Mouse (Mus musculus) Muller cell, postnatal 12 days (primary cell): ENCODE data around the gene Extl1.

Experiments used
- DNase-seq: peaks from one replicate; pipeline ENCODE4 v3.0.0-alpha.2; 2015; ENCODE audit errors: inconsistent ontology term

The Extl1 gene

DNA sequence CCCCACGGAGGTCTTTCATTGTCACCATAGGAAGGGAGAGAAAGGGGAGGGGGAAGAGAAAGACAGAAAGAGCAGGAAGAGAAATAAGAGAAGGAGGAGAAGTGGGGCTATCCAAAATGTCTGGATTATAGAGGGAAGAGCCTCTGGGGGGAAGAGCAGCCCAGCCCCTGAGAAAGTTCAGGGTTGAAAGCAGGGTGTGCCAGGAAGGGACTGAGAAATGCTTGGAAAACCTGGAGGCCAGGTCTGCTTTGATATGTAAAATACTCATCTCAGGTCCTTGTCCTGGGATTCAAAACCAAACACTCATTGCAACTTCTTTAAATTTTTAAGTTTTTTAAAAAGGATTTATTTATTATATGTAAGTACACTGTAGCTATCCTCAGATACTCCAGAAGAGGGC, 8.0 kb upstream of the Extl1 start:
- no peak for DNase-seq

DNA sequence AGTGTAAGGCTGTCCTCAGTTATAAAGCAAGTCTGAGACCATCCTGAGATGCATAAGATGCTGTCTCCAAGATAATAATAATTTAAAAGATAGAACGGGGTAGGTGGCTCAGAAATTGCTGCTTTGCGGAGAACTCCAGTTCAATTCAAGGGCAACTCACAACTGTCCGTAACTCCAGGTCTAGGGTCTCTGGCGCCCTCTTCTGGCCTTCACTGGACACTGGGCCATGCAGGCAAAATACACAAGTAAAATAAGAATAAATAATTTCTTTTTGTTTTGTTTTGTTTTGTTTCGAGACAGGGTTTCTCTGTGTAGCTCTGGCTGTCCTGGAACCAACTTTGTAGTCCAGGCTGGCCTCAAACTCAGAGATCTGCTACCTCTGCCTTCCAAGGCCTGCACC, 4.7 kb upstream of the Extl1 start:
- peak; percentile 34 for DNase-seq

DNA sequence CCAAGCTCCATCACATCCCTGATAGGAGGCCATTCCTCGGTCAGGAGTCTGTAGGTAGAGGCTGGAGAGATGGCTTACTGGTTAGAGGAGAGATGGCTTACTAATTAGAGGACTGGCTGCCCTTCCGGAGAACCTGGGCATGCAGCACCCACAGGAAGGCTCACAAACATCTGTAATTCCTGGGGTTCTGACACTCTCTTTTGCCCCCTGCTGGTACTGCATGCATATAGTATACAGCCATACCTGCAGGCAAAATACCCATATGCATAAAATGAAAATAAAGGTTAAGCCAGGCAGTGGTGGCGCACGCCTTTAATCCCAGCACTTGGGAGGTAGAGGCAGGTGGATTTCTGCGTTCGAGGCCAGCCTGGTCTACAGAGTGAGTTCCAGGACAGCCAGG, 3.6 kb upstream of the Extl1 start:
- no peak for DNase-seq

DNA sequence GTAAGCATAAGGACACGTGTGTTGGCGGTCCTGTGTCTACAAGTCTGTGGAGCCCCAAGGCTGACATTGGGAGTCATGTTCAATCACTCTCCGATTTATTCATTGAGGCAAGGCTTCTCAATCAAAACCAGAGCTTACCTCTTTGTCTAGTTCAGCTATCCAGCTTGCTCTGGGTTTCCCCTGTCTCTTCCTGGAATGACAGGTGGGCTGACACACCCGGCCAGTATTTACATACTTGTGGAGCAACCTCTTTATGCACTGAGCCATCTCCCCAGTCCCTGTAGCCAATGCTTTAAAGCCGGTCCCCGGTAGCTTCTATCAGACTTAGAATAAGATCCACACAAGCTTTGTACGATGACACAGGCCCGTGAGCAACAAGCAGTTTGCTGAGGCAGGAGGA, 4.1 kb downstream of the Extl1 start:
- DNase-seq, result no peak

DNA sequence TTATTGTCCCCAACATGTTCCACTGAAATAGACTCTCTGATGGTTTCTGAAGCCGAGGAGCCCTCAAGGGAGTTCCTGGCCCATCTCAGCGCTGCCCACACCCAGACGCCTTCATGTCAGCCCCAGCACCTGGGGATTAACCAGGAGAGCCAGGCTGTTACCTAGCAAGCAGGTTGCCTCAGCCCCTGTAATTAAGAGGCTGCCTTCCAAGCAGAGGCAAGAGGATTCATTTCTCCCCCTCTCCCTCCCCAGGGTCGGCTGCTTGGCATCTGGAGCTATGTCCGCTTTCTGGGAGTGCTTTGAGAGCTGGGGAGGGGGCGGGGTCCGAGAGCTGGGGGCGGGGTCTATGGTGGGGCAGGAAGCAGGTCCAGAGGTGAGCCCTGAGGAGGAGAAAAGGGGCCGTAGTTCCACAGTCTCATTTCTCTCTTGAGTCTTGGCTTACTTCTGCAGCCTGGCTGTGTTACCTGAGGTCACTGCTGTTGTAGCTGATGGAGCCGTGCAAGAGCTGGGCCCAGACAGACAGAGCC, 5.5 kb downstream of the Extl1 start:
- DNase-seq, result no peak

DNA sequence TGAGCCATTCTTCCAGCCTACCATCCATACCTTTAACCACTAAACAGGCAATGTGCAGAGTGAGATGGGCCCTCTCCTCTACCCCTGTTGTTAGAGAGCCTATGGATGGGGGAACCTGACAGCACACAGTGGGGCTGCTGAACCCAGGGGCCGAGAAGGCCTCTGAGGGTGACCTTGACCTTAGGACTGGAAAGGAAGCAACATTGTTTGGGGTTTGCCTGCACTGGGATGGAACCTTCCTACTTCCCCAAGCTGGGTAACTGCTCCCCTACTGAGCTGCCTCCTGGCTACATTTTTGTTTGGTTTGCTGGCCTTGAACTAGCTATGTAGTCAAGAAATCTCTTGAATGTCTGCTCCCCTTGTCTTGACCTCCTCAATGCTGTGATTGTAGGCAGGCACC, 9.3 kb downstream of the Extl1 start:
- DNase-seq, result no peak

DNA sequence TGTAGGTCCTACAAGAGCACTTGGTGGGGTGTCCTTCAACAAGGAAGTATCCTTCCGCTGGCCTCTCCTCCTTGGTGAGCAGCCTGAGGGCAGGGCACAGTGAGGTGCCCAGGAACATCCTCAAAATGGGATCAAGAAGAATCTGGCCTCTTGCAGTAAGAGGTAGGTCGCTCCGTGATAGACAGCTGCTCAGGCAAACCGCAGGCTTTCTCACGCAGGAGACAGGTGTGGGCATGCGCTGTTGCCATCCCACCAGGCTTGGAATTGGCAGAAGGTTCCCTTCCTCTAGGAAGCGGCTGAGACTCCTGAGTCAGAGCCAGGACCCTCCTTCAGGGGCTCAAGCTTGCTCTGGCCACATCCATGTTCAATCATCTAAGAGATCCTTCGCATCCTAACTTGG, 10.4 kb downstream of the Extl1 start:
- no peak for DNase-seq

DNA sequence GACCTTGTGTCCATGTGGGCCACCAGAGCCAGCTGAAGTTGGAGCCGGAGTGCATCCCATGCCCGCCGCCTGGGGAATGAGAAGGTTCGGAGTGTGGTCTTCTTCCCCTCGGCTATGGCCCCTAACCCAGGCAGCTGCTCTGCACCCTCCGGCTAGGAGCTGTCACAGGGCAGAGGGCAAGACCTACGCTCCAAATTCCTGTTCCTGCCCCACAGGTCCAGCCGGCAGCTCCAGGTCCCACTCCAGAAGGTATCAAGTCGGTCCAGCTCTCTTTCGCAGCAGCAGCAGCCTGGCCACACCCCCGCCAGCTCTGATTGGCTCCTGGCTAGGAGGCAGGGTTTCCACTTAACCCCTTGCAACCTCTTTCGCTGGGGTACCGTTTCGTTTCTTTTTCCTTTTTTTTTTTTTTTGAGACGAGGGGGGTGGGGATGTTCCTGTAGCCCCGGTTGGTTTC, 11.3 kb downstream of the Extl1 start:
- DNase-seq, result peak; percentile 80

DNA sequence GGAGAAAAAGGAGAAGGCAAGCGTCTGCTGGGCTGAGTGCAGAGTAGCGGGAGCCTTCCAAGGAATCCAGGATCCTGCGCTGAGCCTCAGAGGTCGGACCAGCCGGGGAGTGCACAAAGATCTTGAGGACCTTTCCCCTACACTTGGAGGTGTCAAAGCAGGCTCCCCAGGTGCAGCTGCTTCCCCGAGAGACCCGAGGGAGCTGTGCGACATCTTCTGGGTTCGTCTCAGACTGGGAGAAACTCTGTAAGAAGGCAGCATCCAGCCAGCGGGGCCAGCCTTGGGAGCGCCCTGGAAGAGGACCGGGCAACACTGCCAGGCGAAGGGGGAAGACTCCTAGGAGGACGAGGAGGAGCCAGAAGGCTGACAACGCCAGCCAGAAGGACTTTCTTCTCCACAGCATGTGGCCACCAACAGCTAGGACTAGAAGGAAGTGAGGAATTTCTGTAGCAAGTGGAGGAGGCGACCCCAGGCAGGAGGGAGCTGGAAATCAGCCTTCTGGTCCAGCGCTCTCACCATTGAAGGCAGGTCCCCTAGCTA, 12.3 kb downstream of the Extl1 start:
- DNase-seq, result no peak

DNA sequence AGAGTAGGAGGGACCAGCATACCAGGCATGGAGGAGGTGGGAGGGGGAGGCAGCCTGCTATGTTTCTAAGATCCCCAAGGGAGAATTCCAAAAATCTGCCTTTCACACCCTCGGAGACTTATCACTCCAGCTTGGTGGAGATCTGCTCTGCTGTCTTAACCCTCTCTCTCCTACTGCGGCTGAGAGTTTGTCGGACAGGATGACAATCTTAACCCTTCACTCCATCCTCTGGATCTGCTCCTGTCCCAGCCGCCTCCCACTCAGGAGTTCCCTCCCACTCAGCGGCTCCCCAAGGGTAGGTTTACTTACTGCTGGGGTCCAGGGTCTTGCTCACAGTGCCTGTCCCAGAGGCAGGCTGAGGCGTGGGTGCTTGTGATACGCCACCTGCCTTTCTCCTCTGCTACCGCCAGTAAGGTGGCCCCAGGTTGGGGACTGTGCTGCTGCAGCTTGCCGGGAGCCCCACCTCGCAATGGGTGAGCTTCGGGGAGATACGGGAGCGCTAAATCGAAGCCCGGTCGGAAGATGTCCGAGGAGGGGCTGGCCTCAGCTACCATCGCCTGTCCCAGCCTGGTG, 12.9 kb downstream of the Extl1 start:
- no peak for DNase-seq

DNA sequence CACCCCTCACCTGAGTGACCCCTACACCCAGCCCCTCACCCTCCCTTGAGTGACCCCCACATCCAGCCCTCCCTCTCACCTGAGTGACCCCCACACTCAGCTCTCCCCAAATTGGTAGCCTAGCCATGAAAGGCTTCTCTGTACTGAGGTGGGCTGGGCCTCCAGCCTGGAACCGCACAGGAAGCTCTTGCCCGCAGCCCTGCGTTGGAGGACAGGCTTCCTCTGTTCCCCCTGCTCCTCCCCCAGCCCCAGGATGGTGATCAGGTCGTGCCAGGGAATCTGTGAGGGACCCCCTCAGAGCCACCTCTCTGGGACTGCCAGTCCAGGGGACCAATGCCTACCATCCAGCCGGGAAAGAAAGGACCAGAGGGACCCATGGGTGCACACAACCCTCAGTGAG, 18.4 kb downstream of the Extl1 start:
- DNase-seq, result no peak

DNA sequence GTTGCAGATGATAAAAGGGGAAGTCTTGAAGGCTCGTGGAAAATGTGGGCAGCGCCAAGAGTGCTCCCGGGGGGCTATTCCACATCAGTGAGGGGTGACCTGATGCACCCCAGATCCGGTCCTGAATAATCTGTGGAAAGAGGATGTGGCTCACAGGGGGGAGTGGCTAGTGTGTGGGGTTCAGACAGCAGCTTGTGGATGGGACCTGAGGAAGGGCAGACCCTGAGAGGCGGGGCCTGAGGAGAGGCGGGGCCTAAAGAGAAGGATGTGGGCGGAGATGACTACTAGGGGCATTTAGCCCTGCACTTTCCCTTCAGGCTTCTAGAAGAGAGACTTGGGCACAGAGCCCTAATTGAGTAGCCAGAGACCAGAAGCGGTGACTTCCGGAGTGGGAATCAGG, 21.1 kb downstream of the Extl1 start:
- DNase-seq, result no peak

DNA sequence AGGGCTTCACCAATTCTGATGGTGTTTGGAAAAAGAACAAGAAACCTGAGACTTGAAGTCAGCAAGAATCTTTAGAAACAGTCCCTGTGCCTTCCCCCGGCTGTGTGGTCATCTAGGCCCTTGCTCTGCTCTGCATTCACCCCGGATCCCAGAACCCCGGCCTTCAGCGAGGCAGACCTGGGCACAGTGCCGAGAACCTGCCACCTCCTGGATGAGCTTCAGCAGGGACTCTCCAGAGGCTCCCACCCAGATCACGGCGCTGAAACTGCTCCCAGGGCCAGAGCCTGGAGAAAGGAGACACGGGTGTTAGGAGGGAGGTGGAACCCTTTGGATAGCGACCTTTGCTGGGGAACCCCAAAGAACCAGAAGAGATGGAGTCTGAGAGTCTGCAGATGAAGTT, 21.5 kb downstream of the Extl1 start:
- DNase-seq, result no peak

DNA sequence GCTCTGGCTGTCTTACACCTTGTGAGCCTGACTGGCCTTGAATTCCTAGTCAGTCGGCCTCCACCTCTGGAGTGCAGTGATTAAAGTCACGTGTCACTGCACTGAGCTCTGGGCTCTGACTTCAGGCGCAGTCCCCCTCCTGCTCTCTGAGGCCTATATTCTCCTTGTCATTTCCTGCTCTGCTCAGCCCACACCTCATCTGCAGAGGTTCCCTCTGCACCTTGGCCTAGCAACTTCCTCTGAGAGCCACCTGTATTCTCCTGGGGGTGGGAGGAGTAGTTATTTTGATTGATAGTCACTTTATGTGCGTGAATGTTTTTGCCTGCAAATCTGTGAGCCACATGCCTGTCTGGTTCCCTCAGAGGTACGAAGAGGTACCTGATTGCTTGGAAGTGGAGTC, 22.4 kb downstream of the Extl1 start:
- DNase-seq, result no peak

DNA sequence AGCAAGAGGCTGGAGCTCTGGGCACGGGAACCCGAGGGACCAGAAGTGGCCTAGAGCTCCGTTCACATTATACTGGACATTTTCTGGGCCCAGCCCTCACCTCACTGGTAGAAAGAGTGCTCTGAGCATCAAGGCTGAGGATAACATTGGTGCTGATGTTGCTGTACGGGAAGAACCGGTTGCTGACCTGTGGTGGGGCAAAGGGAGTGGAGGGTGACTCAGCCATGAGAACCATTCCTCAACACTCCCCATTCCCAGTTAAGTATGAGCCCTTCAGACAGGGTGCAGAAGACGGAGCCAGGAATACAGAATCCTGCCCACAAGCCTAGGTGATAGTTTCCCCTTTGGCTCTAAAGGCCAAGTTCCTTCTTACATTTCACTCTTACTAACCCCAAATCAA, 24.0 kb downstream of the Extl1 start:
- no peak for DNase-seq

DNA sequence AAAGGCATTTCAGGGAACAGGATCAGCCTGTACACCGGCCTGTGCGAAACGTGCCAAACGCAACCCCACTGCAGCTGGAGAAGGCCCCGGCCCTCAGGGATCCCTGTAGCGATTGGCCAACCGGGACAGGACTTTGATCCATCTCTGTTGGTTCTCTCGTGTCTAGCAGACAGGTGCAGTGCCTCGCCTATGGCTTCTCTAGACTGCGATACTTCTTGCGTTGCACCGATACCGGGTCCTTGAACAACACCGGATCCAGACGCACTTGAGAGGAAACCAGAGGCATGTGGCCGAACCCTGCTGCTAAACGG, 26.2 kb downstream of the Extl1 start:
- no peak for DNase-seq

DNA sequence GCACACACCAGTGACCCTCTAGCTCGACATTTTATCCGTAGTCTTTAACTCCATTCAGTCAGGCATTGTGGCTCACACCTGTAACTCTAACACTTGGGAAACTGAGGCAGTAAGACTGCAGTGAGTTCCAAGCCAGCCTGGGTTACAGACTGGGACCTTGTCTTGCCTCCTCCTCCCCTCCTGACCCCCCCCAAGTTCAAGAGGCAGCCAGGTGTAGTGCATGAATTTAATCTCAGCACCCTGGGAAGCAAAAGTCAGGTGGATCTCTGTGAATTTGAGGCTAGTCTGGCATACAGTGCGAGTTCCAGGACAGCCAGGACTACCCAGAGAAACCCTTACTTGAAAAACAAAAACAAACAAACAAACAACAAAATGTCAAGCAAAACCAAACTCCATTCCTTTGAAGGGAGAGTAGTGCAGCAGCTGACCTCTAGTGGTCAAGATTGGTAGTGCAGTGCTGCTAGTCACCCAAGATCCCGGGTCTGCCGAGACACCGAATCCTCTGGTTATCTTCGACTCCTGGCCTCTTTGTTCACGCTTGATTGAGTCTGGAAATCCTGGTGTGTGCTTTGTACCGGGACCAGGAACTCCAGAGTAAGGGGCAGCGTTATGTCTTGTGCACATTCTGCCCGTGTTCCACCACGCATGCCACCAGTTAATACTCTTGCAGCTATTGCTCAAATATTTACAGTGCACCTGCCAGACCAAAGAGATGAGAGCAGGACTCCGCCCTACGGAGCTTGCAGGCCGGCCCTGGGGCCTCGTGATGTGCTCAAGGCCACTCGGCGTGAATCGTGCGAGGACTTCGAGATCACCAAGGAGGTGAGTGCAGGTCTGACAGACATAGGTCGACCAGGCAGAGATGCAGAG, 26.8 kb downstream of the Extl1 start:
- DNase-seq, result peak; percentile 51

DNA sequence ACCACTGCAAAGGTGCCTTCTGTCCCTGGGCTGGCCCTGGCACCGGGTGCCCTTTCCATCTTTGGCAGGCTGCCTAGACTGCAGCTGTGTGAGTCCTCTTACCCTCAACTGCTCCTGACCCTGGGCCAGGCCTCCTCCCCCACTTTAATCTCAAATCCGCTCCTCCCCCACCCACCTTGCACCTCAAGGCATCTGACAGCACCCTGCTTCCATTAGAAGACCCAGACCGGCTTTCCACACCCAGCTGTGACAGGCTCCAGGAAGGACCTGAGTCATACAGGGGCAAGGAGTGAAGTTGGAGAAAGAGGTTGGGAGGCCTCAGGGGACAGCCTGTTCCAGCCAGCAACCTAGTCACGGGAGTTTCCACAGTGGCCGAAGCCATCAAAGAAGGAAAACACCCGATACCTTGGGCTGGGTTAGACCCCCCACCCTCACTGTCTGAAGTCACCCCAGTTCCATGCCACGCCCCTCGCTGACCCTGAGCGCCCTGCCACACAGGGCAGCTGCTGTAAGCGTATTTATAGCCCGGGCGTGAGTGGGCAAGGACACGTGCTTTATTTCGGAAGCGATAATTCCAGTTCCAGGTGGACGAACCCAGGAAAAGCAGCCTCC, 27.7 kb downstream of the Extl1 start:
- peak; percentile 12 for DNase-seq

DNA sequence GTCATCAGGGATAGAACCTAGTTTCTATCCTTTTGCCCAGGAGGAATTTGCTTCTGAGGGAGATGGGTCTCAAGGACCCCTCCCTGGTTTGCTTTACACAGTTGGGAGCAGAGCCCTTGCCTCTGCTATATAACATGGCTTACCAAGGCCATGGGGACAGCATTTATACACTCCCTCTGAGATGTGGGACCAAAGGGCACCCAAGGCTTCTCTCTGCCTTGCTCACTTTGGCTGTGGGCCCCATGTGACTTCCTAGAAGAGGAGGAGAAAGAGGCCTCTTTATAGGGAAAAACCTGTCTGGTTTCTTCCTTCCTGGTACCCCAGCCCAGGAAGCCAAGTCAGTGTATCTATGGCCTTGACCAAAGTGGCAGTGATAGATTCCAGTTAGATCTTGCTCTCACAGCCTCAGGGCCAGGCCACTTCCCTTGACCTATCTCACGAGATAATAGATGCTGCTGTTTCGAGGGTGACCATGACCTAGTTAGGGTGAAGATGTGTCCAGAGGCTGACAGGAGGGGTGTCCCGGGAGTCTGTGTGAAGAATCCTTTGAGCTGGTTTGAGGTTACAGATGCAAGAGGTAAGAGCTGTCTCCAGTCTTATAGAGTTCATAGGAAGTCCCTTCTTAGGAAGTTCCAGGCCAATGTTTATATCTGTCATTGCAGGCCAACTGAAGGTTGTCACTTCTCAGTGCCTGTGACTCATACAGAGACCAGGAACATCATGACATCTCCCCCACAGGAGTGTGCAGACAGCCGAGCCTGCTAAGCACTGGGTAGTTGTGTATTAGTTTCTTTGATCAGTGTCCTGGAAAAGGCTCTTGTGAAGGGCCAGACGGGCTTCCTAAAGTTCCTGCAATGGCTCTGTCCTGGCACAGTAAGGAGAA, 29.9 kb downstream of the Extl1 start:
- no peak for DNase-seq

DNA sequence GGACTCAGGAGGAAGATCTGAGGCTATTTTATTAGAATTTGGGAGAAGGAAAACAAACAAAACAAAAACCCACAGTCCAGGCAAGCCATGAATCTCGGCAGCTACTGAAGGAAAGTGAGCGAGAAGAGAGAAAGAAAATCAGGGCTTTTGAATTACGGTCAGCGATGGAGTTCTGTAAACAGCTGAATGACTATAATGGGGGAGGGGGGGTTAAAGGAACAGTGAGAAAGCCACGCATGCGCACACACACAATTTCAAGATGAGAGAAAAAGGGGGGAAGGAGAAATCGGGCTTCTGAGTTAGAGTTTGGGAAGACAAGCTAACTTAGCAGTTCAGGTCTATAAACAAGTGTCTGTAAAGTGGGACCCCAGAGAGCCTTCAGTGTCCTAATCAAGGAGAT, 30.7 kb downstream of the Extl1 start:
- DNase-seq, result no peak

DNA sequence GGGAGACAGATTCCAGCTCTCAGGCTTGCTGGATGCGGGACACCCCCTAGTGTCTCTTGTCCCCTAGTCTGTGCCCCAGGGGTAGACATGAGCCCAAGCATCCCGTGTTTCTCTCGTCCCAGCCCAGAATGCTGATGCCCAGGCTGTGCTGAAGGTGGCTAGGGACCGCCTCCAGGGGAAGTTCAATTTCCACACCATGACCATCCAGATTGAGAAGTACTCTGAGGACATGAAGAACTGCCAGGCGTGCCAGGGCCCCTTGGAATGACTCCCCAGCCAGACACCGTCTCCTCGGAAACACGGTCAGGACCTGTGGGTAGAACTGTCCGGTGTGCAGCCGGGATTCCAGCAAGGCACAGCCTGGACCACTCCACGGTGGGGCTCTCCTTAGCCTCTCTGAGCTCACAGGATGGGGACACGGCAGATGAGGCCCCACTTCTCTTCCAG, 31.4 kb downstream of the Extl1 start:
- DNase-seq, result no peak
